Mouse (Mus musculus) CH12.LX (cell line): ENCODE data around the gene Kctd3. TPM values are rescaled to one million over a fixed set of nuclear protein-coding genes. Genes with fewer than 3 reads are reported as not detected.

Source experiments
- DNase-seq: peaks from one replicate; pipeline ENCODE4 v3.0.0-alpha.2; 2013; ENCODE audit errors: extremely low read depth
- H3K27ac ChIP-seq: 2 replicates; pipeline ENCODE4 v1.5.1; 2012; ENCODE audit warnings: low read depth, mild to moderate bottlenecking, control low read depth, moderate library complexity; ENCODE audit not compliant: insufficient read depth
- H3K27me3 ChIP-seq: replicated peaks from 2 replicates; pipeline ENCODE3; 2012; ENCODE audit warnings: inconsistent platforms
- H3K36me3 ChIP-seq, 2 experiments: replicated peaks in 1 of 2; 2 replicates each; pipeline versions ENCODE3 to v1.6.1; 2012; ENCODE audit warnings: inconsistent platforms in 1 of 2, low read length in 1 of 2, mild to moderate bottlenecking in 1 of 2, mixed read lengths in 1 of 2, moderate library complexity in 1 of 2; ENCODE audit not compliant: control insufficient read depth in 1 of 2, insufficient read depth in 1 of 2
- H3K4me1 ChIP-seq, 2 experiments: 2 replicates each; pipeline ENCODE4 v1.6.1; 2012; ENCODE audit warnings: inconsistent platforms in 1 of 2, moderate library complexity in 1 of 2; ENCODE audit not compliant: insufficient read depth in 2 of 2, control insufficient read depth in 1 of 2
- H3K4me2 ChIP-seq: 2 replicates; pipeline ENCODE4 v1.6.1; 2012; ENCODE audit warnings: low read depth, mild to moderate bottlenecking, control low read depth; ENCODE audit not compliant: poor library complexity, insufficient read depth, severe bottlenecking
- H3K4me3 ChIP-seq, 3 experiments: fragments of 150-350 bp in 1 of 3; sonication (generic) in 1 of 3; replicated peaks in 1 of 3; 2 replicates each; pipeline versions ENCODE3 to v1.5.1; 2011 to 2012; ENCODE audit warnings: low read depth in 2 of 3, low read length in 2 of 3, mild to moderate bottlenecking in 2 of 3, moderate library complexity in 2 of 3, control low read depth in 1 of 3, improper control_type of control experiment in 1 of 3, inconsistent platforms in 1 of 3, mixed read lengths in 1 of 3; ENCODE audit not compliant: poor library complexity in 1 of 3
- H3K79me2 ChIP-seq: replicated peaks from 2 replicates; pipeline ENCODE4 v1.6.1; 2012; ENCODE audit warnings: mild to moderate bottlenecking, moderate library complexity; ENCODE audit not compliant: control insufficient read depth, poor library complexity, insufficient read depth, severe bottlenecking; ENCODE audit errors: extremely low read depth
- H3K9ac ChIP-seq: 2 replicates; pipeline ENCODE4 v1.6.1; 2012; ENCODE audit warnings: low read depth, mild to moderate bottlenecking, control low read depth, moderate library complexity; ENCODE audit not compliant: insufficient read depth
- H3K9me3 ChIP-seq: replicated peaks from 2 replicates; pipeline ENCODE3; 2012; ENCODE audit warnings: low read length, inconsistent platforms, mixed read lengths
- ELF1 ChIP-seq: IDR thresholded peaks from 2 replicates; pipeline ENCODE4 v1.6.1; 2014; ENCODE audit warnings: low read depth, mild to moderate bottlenecking, inconsistent platforms, low read length, improper control_type of control experiment
- HCFC1 ChIP-seq: IDR thresholded peaks from 2 replicates; pipeline ENCODE4 v1.6.1; 2012; ENCODE audit warnings: low read depth, mild to moderate bottlenecking, inconsistent platforms, low read length, improper control_type of control experiment
- KAT2A ChIP-seq: IDR thresholded peaks from 2 replicates; pipeline ENCODE4 v1.6.1; 2012; ENCODE audit warnings: low read length, improper control_type of control experiment, inconsistent platforms; ENCODE audit not compliant: insufficient replicate concordance
- MAFK ChIP-seq: IDR thresholded peaks from 2 replicates; pipeline ENCODE4 v1.6.1; 2011; ENCODE audit warnings: low read length, improper control_type of control experiment; ENCODE audit not compliant: insufficient replicate concordance
- MAX ChIP-seq: IDR thresholded peaks from 2 replicates; pipeline ENCODE4 v1.6.1; 2011; ENCODE audit warnings: low read length, improper control_type of control experiment
- MEF2A ChIP-seq: IDR thresholded peaks from 2 replicates; pipeline ENCODE4 v1.6.1; 2014; ENCODE audit warnings: low read depth, mild to moderate bottlenecking, inconsistent platforms, low read length, improper control_type of control experiment, borderline replicate concordance
- MXI1 ChIP-seq: IDR thresholded peaks from 2 replicates; pipeline ENCODE4 v1.6.1; 2011; ENCODE audit warnings: mild to moderate bottlenecking, low read depth, low read length, improper control_type of control experiment
- PAX5 ChIP-seq: IDR thresholded peaks from 2 replicates; pipeline ENCODE4 v1.6.1; 2012; ENCODE audit warnings: low read length, inconsistent platforms, mixed read lengths
- SIN3A ChIP-seq: IDR thresholded peaks from 2 replicates; pipeline ENCODE4 v1.6.1; 2012; ENCODE audit warnings: low read length, improper control_type of control experiment, inconsistent platforms
- SMC3 ChIP-seq: IDR thresholded peaks from 2 replicates; pipeline ENCODE4 v1.6.1; 2011; ENCODE audit warnings: low read depth, low read length, improper control_type of control experiment
- TCF12 ChIP-seq: IDR thresholded peaks from 2 replicates; pipeline ENCODE4 v1.6.1; 2014; ENCODE audit warnings: low read depth, mild to moderate bottlenecking, inconsistent platforms, low read length, improper control_type of control experiment
- USF1 ChIP-seq: IDR thresholded peaks from 2 replicates; pipeline ENCODE4 v1.6.1; 2014; ENCODE audit warnings: low read depth, mild to moderate bottlenecking, inconsistent platforms, low read length, improper control_type of control experiment
- ZC3H11A ChIP-seq: IDR thresholded peaks from 2 replicates; pipeline ENCODE4 v1.6.1; 2012; ENCODE audit warnings: low read depth, mild to moderate bottlenecking, inconsistent platforms, low read length, improper control_type of control experiment
- ZKSCAN1 ChIP-seq: IDR thresholded peaks from 2 replicates; pipeline ENCODE4 v1.6.1; 2012; ENCODE audit warnings: low read depth, inconsistent platforms, low read length, improper control_type of control experiment, borderline replicate concordance
- ZNF384 ChIP-seq: IDR thresholded peaks from 2 replicates; pipeline ENCODE4 v1.6.1; 2012; ENCODE audit warnings: low read depth, low read length, improper control_type of control experiment, inconsistent platforms
- dilution Hi-C: fragments of 300-500 bp; cut with MboI; formaldehyde crosslinking; loops from 2 replicates; pipeline ENCODE4 v1.14.3; 2020; ENCODE audit warnings: low sequenced_read_pairs; ENCODE audit not compliant: extremely low pct_unique_long_range_greater_than_20kb, extremely low pct_ligation_motif_present
- in situ Hi-C: fragments of 300-500 bp; cut with MboI; formaldehyde crosslinking; loops from 3 replicates; pipeline ENCODE4 v1.14.3; 2019; ENCODE audit warnings: low sequenced_read_pairs, low pct_ligation_motif_present, low pct_unique_long_range_greater_than_20kb, mixed read lengths
- polyA plus RNA-seq: library from polyadenylated mRNA; unstranded; fragments of >175 nt; gene quantifications from 2 replicates; pipeline ENCODE4 v1.2.1, GENCODE M21; 2012; ENCODE audit warnings: low read depth; ENCODE audit not compliant: insufficient read length
- total RNA-seq, 2 experiments: library from RNA; depleted of rRNA; stranded (reverse); fragments of 300-350 nt in 1 of 2; fragments of >200 nt in 1 of 2; gene quantifications; 2 replicates each; pipeline ENCODE4 v1.2.3; 2012 to 2014

Gene Kctd3
- total and polyA plus RNA-seq, 3 experiments: 8.9 to 18.0 (median 15.4) TPM

DNA sequence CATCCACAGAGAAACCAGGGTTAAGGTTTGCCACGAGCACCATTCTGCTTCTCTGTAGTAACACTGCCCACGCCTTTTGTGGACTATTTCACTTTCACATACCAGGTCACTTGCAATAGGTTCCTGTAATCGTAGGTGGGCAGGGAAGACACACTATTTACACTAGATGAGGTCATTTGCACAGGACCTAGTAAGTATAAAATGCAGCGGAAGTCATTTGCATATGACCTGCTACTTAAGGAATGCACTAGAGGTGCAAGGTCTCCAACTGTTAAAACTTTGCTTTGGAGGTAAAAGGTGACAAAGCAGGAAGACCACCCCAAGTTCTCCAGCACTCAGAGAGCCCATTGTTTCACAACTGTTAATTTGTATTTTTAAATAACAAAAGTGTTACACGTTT is 1.4 kb downstream of the Kctd3 start:
- in situ Hi-C loops: no loop called here
- TF ChIP-seq MEF2A: no peak
- no peak for TF ChIP-seq SIN3A
- no peak for TF ChIP-seq TCF12
- TF ChIP-seq ZC3H11A: no peak
- no peak for TF ChIP-seq KAT2A
- no peak for TF ChIP-seq HCFC1
- no peak for TF ChIP-seq SMC3
- no peak for TF ChIP-seq PAX5
- TF ChIP-seq MXI1: no peak
- H3K9ac ChIP-seq: no peak overlapping the region
- no peak overlapping the region for H3K27ac ChIP-seq
- peaks cover 10% of the 10 kb centered on the region; the same call in 1 of the 2 replicates for H3K79me2 ChIP-seq
- H3K4me2 ChIP-seq: peak overlapping the region; percentile 82
- no peak overlapping the region for H3K4me3 ChIP-seq
- H3K36me3 ChIP-seq: peaks cover 6 to 30% of the 10 kb centered on the region in 2 experiments
- H3K9me3 ChIP-seq: no peaks in the 10 kb centered on the region
- H3K27me3 ChIP-seq: no peaks in the 10 kb centered on the region
- dilution Hi-C loops: no loop called here
- peaks cover 4 to 26% of the 10 kb centered on the region in 2 experiments; a peak in 3 of 4 replicates for H3K4me1 ChIP-seq
- DNase-seq: peak; percentile 12

DNA sequence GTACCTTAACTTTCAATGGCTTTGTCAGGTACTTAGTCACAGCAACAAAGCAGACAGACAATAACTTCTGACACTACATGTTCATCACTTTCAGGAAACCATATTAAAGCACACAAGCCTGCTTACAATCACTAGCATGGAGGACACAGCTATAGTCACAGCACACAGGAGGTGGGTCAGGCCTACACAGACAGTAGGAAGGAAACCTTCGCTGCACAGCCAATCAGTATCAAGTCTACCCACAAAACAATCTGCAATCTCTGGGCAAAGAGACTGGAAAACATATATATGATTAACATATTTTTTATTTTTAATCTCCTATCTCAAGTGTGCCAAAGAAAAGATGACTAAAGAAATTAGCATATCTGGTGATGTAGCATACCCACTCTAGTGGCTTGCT is 2.9 kb downstream of the Kctd3 start:
- Histone ChIP-seq H3K79me2 (peaks cover 10% of the 10 kb centered on the region; the same call in 1 of the 2 replicates), H3K9me3 (no peaks in the 10 kb centered on the region), H3K36me3 (peaks cover 9 to 42% of the 10 kb centered on the region in 2 experiments), H3K4me3 (no peak overlapping the region), H3K27ac (no peak overlapping the region), H3K4me1 (peaks cover 4 to 26% of the 10 kb centered on the region in 2 experiments; a peak in 3 of 4 replicates), H3K4me2 (no peak overlapping the region), H3K27me3 (no peaks in the 10 kb centered on the region), H3K9ac (no peak overlapping the region)
- in situ Hi-C loops (no loop called here), dilution Hi-C loops (no loop called here)
- no peak for DNase-seq
- no peak for TF ChIP-seq MAFK
- TF ChIP-seq ZNF384: no peak
- TF ChIP-seq ZKSCAN1: no peak
- TF ChIP-seq SMC3: no peak
- TF ChIP-seq USF1: no peak
- TF ChIP-seq PAX5: no peak
- no peak for TF ChIP-seq MAX
- no peak for TF ChIP-seq SIN3A
- TF ChIP-seq ELF1: no peak
